Mouse (Mus musculus) liver, embryonic 15.5 days (tissue): Measurements from ENCODE around the gene Wdr5b. TPM values are rescaled to one million over a fixed set of nuclear protein-coding genes. Genes with fewer than 3 reads are reported as not detected.
A peak's percentile ranks its signal among the peaks of the same experiment; 100 is the strongest.

ENCODE experiments used
- ATAC-seq: fragments of 200-750 bp; cut with Nextera tagmentation; 2 replicates; pipeline ENCODE4 v1.8.0; 2017; ENCODE audit warnings: moderate number of reproducible peaks, mild to moderate bottlenecking, moderate library complexity; ENCODE audit not compliant: insufficient read depth
- H3K27ac ChIP-seq: fragments of 300-500 bp; sonication (generic); replicated peaks from 2 replicates; pipeline ENCODE4 v1.5.1; 2015; ENCODE audit warnings: mild to moderate bottlenecking, inconsistent platforms
- H3K27me3 ChIP-seq: fragments of 300-500 bp; sonication (generic); 2 replicates; pipeline ENCODE4 v1.6.1; 2015; ENCODE audit warnings: mild to moderate bottlenecking, inconsistent platforms
- H3K36me3 ChIP-seq: fragments of 300-500 bp; sonication (generic); replicated peaks from 2 replicates; pipeline ENCODE4 v1.6.1; 2015; ENCODE audit warnings: moderate library complexity, mild to moderate bottlenecking, inconsistent platforms
- H3K4me1 ChIP-seq: fragments of 300-500 bp; sonication (generic); replicated peaks from 2 replicates; pipeline ENCODE4 v1.6.1; 2015; ENCODE audit warnings: inconsistent platforms
- H3K4me2 ChIP-seq: fragments of 300-500 bp; sonication (generic); 2 replicates; pipeline ENCODE4 v1.6.1; 2015; ENCODE audit warnings: moderate library complexity, mild to moderate bottlenecking, inconsistent platforms
- H3K4me3 ChIP-seq: fragments of 300-500 bp; sonication (generic); replicated peaks from 2 replicates; pipeline ENCODE4 v1.5.1; 2015; ENCODE audit warnings: mild to moderate bottlenecking, inconsistent platforms
- H3K9ac ChIP-seq: fragments of 300-500 bp; sonication (generic); 2 replicates; pipeline ENCODE4 v1.6.1; 2015; ENCODE audit warnings: moderate library complexity, mild to moderate bottlenecking, inconsistent platforms
- H3K9me3 ChIP-seq: fragments of 300-500 bp; sonication (generic); replicated peaks from 2 replicates; pipeline ENCODE4 v1.6.1; 2016; ENCODE audit warnings: inconsistent platforms
- WGBS: fragments of 180-500 bp; shearing (Covaris S2); methylation state at CpG from one replicate; pipeline ENCODE4 v1.1.7; 2015; ENCODE audit warnings: mixed read lengths; ENCODE audit not compliant: insufficient replicate concordance; 5-methylcytosine and 5-hydroxymethylcytosine counted together
- polyA plus RNA-seq: library from polyadenylated mRNA; unstranded; fragments of >200 nt; fragmentation: Nextera tagmentation; extraction: Ambion mirVana; gene quantifications from 2 replicates; pipeline ENCODE4 v1.2.1, GENCODE M21; 2015

Wdr5b gene
- polyA plus RNA-seq, 1 experiment from 2014 or later: 2.5 TPM

DNA sequence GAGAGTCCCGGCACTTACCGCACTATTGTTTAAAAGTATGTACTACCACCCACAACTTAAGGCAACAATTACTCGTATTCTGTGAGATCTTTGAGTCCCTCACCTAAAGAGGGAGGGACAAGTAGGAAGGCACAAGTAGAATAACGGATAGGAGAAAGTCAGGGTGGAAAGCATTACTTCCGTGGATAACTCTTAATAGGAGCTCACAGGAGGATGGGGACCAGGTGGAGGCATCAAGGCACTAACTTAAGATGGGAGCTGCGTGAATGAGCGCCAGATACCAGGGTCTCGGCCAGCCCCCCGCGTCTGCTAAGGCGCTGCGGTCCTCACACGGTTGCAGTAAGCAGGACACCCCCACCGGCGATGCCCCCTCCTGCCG is 30.1 kb downstream of the Wdr5b start:
- peak overlapping the region; percentile 97 for H3K27ac ChIP-seq
- 0 out of 2 replicates have a peak, but pooled peaks cover 9% of the 10 kb centered on the region for H3K36me3 ChIP-seq
- H3K4me2 ChIP-seq: peak overlapping the region; percentile 93
- peaks cover 43% of the 10 kb centered on the region for H3K4me1 ChIP-seq
- H3K9ac ChIP-seq: peak overlapping the region; percentile 86
- H3K9me3 ChIP-seq: no peaks in the 10 kb centered on the region
- ATAC-seq: peak; percentile 14
- H3K4me3 ChIP-seq: peak overlapping the region; percentile 90
- 0% methylated on average over 16 of the region's 16 CpGs for WGBS
- no peaks in the 10 kb centered on the region for H3K27me3 ChIP-seq

DNA sequence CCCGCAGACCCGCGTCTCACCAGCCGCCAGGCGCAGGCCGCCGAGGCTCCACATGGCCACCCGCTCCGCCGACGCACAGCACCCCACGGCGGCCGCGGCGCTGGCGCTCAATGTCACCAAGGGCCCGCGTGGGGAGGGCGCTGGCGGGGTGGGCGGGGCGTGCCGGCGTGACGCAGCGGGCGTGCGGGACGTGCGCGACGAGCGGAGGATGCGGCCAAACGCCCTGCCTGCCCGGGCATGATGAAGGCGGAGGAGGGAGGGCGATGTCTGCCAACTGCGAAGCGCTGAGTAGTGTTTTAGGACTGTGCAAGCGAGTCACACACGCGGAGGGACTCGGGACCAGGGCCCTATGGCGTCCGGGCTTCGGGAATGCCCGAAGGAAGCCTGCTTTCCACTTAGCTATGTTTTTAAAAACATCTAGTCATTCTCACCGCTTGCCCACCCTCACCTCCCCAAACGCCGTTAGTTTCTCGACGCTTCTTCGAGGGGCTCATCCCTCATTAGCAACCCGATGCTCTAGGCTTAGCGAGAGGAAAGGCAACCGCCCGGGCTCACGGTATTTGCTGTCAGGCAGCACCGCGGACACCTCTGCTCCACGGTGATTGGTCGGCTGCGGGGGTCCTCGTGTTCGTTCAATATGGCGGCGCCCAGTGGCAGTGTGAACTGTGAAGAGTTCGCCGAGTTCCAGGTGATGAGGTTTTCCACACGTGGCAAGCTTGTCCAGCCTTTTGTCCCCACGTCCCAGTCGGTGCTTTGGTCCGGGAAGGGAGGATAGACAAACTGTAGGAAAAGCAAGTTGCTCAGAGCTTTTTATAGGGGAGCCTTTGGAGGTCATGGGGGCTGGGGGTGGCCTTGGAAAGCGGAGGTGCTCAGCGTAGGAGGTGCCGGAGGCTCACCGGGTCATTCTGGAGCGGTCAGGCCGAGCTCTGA is 30.7 kb downstream of the Wdr5b start, which contains the start of the genes Fam162a and Ccdc58:
Fam162a (minus strand) TSS at position 145 of the 930 bp plus-strand sequence.
Ccdc58 (plus strand) TSS at position 236 of the 930 bp plus-strand sequence.
- Histone ChIP-seq H3K27me3 (no peaks in the 10 kb centered on the region), H3K9me3 (no peaks in the 10 kb centered on the region), H3K36me3 (0 out of 2 replicates have a peak, but pooled peaks cover 7% of the 10 kb centered on the region), H3K9ac (peak within 1 kb of the TSS; percentile 86), H3K4me1 (peaks cover 43% of the 10 kb centered on the region), H3K4me3 (peak within 1 kb of the TSS; percentile 90), H3K27ac (peak within 1 kb of the TSS; percentile 97), H3K4me2 (peak within 1 kb of the TSS; percentile 93)
- ATAC-seq: peak; percentile 95
- under 1% methylated on average over 81 of the region's 81 CpGs for WGBS

DNA sequence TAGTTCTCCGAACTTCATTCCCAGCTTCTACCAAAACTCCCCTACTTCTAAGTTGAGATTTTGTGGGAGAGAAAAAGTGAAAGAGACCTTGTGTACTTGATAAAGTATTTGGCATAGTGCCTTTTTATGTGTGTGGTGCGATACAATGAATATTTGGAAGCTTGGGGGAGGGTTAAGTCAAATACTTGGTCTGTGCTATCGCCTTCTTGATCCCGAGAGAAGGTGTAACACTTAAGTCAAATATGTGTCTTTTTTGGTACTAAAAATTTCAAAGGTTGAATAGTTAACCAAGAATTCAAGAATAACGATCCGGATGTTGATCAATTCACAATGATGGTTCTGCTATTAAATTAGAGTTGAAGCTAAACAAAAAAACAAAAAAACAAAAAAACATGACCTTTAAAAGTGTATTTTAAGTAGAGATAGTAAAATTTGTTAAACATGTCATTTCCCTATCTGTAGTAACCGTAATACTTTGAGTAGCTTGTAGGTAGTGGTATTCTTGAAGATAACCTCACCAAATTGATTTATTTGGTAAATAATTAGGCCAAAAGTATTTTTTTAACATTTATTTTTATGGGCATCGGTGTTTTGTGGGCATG is 31.5 kb downstream of the Wdr5b start:
- H3K4me2 ChIP-seq: peak overlapping the region; percentile 93
- peak overlapping the region; percentile 86 for H3K9ac ChIP-seq
- H3K27ac ChIP-seq: peak overlapping the region; percentile 97
- H3K36me3 ChIP-seq: 0 out of 2 replicates have a peak, but pooled peaks cover 7% of the 10 kb centered on the region
- H3K27me3 ChIP-seq: no peaks in the 10 kb centered on the region
- WGBS: 20% methylated on average over 8 of the region's 8 CpGs
- no peaks in the 10 kb centered on the region for H3K9me3 ChIP-seq
- peaks cover 36% of the 10 kb centered on the region for H3K4me1 ChIP-seq
- ATAC-seq: no peak
- H3K4me3 ChIP-seq: peak overlapping the region; percentile 90

DNA sequence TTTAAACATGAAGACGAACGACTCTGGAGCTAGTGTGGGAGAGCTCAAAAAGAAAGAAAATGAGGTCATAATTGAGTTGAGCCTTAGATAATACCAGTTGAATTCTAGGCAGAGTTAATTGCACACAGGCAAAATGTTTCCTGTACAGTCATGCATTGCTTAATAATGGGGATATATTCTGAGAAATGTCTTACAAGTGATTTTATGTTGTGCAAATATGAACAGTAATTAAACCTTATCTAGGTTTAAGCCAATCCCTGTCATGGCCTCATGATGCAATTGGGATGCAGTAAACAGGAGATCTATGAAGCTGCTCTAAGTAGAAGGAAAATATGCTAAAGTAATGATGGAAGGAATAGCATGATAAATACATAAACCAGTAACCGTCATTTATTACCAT is 33.8 kb downstream of the Wdr5b start:
- Histone ChIP-seq H3K27me3 (no peaks in the 10 kb centered on the region), H3K9me3 (no peaks in the 10 kb centered on the region), H3K27ac (no peak overlapping the region), H3K4me3 (no peak overlapping the region), H3K36me3 (no peaks in the 10 kb centered on the region), H3K4me2 (no peak overlapping the region), H3K9ac (no peak overlapping the region), H3K4me1 (peaks cover 15% of the 10 kb centered on the region)
- ATAC-seq: no peak
- 77% methylated on average over 3 of the region's 3 CpGs for WGBS

DNA sequence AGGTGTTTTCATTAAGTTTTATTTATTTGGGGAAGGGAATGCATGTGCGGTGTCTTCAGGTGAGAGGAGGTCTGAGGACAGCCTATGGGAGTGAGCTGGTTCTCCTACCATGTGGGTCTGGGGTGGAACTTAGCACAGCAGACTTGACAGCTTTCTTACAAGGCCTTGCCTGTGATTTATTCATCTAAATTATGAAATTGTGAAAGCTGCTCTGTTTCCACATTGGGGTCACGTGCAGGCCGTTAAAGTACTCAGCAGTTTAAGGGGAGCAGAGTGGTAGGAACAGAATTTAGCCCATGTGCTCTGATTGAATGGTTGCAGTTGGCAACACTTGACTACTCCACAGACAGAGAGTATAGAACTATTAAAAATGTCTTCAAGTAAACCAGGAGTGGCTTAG is 38.9 kb downstream of the Wdr5b start:
- no peak for ATAC-seq
- Histone ChIP-seq H3K27ac (no peak overlapping the region), H3K9ac (no peak overlapping the region), H3K27me3 (no peaks in the 10 kb centered on the region), H3K4me3 (no peak overlapping the region), H3K9me3 (no peaks in the 10 kb centered on the region), H3K4me2 (no peak overlapping the region), H3K4me1 (no peaks in the 10 kb centered on the region), H3K36me3 (peaks cover 5% of the 10 kb centered on the region)
- 90% methylated on average over 3 of the region's 3 CpGs for WGBS

DNA sequence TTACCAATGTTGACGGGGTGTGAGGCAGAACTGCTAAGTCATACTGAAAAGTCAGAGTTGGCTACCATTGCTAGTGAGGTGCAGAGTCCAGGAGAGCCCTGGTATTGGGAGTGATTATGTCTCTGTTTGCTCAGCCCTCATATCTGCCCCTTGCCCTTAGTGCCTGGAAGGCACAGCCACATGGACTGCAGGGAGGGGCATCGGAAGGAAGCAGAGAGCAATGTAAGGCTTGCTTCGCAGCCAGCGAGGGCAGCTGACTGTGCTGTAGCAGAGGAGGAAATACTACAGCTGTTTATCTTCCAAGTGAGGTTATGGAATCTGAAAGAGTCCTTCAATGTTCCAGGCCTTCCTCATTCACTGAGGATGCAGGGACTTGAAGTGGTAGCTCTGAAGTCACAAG is 46.9 kb downstream of the Wdr5b start:
- no peaks in the 10 kb centered on the region for H3K9me3 ChIP-seq
- peaks cover 10% of the 10 kb centered on the region; the same call in 1 of the 2 replicates for H3K4me1 ChIP-seq
- H3K9ac ChIP-seq: no peak overlapping the region
- H3K27me3 ChIP-seq: no peaks in the 10 kb centered on the region
- H3K4me3 ChIP-seq: no peak overlapping the region
- 66% methylated on average over 4 of the region's 4 CpGs for WGBS
- peak; percentile 89 for ATAC-seq
- H3K4me2 ChIP-seq: no peak overlapping the region
- H3K27ac ChIP-seq: peak overlapping the region; percentile 33; the same call in 1 of the 2 replicates
- peaks cover 35% of the 10 kb centered on the region for H3K36me3 ChIP-seq

DNA sequence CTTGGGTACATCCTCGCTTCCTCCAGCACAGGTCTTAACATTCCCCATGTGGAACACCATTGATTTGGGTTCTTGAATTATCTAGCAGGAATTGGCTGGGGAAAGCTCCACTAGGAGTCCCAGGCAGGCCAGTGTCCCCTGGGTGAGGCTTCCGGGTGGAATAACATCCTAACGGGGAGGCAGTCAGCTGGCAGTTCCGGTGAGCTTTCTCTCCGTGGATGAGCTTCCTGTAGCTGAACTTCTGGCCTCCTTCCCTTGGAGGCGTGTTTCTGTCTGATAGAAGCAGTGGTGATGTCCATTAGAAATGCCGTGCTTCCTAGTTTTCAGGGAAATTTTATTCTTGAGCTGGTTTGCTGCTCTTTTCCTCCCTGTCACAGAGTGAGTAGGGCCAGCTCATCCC is 48.1 kb downstream of the Wdr5b start:
- Histone ChIP-seq H3K9me3 (no peaks in the 10 kb centered on the region), H3K4me3 (no peak overlapping the region), H3K27me3 (no peaks in the 10 kb centered on the region), H3K9ac (no peak overlapping the region), H3K36me3 (peaks cover 31% of the 10 kb centered on the region), H3K4me1 (peaks cover 10% of the 10 kb centered on the region; the same call in 1 of the 2 replicates), H3K4me2 (no peak overlapping the region), H3K27ac (no peak overlapping the region)
- no peak for ATAC-seq
- WGBS: 81% methylated on average over 7 of the region's 7 CpGs

DNA sequence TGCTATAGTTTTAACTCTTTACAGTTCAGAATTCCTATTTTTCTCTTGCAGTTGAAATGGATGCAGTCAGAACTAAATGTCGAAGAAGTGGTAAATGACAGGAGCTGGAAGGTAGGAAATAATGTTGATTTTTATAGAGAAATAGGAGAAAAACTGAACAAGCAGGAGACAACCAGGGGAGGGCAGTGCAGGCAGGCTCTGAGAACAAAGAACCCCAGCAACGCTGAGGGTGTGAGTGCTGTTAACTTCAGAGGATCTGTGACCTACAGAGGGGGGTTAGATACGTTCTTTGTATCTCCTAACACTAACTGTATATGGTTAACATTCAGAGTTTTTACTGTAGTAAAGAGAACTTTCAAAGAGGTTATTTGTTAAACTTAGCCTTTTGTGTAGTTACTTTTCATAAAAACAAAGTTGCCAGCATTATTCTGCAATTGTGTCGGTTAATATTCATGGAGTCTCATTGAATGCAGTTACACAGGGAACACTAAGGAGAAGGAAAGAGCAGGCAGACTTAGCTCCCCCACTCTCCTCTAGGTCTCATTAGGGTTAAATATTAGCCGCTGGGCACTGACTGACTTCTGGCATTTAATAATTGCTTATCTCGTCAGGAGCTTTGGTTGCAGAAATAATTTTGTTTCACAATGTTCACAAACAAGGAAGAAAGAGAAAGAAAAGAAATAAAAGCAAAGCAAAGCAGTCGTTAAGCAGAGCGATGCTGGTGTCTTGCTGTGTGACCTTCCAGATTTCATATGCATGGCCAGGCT is 49.0 kb downstream of the Wdr5b start:
- H3K27ac ChIP-seq: no peak overlapping the region
- no peak overlapping the region for H3K4me2 ChIP-seq
- H3K36me3 ChIP-seq: peaks cover 31% of the 10 kb centered on the region
- H3K4me3 ChIP-seq: no peak overlapping the region
- H3K27me3 ChIP-seq: no peaks in the 10 kb centered on the region
- no peak overlapping the region for H3K9ac ChIP-seq
- no peaks in the 10 kb centered on the region for H3K9me3 ChIP-seq
- ATAC-seq: no peak
- 65% methylated on average over 8 of the region's 8 CpGs for WGBS
- peaks cover 10% of the 10 kb centered on the region; the same call in 1 of the 2 replicates for H3K4me1 ChIP-seq

DNA sequence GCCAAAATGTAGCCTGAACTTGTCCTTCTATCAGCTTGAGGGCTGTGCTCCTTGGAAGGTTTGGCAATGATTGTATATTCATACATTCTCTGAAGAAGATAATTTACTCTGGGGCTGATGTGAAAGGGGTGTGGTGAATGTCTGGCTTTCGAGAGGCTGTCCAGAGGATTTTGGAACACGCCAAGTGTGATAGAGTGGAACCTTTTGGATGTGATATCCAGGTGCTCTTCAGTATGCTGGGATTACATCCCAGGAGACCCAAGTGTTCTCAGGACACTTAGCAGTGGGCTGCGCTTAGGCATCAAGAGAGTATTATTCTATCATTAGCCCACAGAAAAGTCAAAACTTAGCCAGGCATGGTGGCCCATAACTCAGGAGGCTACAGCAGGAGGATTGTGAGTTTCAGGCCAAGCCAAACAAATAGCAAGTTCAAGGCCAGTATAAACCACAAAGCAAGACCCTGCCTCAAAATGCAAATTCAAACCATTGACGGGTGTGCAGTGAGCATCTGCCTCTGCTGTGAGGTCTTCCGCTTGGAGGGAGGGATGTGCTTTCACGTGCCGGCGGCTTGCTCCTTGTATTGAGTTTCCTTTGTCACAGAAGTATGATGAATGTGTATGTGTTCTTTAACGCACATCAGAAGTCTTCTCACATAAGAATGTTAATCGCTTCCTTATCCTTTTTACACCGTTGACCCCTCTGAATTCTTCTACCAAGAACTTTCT is 50.0 kb downstream of the Wdr5b start:
- ATAC-seq: no peak
- 83% methylated on average over 11 of the region's 11 CpGs for WGBS
- Histone ChIP-seq H3K9me3 (no peaks in the 10 kb centered on the region), H3K4me2 (no peak overlapping the region), H3K4me1 (peaks cover 10% of the 10 kb centered on the region; the same call in 1 of the 2 replicates), H3K27me3 (no peaks in the 10 kb centered on the region), H3K27ac (no peak overlapping the region), H3K36me3 (peaks cover 23% of the 10 kb centered on the region), H3K4me3 (no peak overlapping the region), H3K9ac (no peak overlapping the region)
